Mouse (Mus musculus) forebrain, embryonic 15.5 days (tissue): ENCODE results near the gene Cd164l2. TPM values are rescaled to one million over a fixed set of nuclear protein-coding genes. Genes with fewer than 3 reads are reported as not detected.

Experiments
- ATAC-seq: fragments of 200-750 bp; cut with Nextera tagmentation; replicated peaks from 2 replicates; pipeline ENCODE4 v1.8.0; 2017; ENCODE audit warnings: mild to moderate bottlenecking, moderate TSS enrichment, moderate library complexity
- H3K27ac ChIP-seq: fragments of 300-500 bp; sonication (generic); replicated peaks from 2 replicates; pipeline ENCODE4 v1.5.1; 2015; ENCODE audit warnings: mild to moderate bottlenecking, inconsistent platforms
- H3K27me3 ChIP-seq: fragments of 300-500 bp; sonication (generic); 2 replicates; pipeline ENCODE4 v1.6.1; 2015; ENCODE audit warnings: inconsistent platforms
- H3K36me3 ChIP-seq: fragments of 300-500 bp; sonication (generic); 2 replicates; pipeline ENCODE4 v1.6.1; 2015; ENCODE audit warnings: mild to moderate bottlenecking, inconsistent platforms
- H3K4me1 ChIP-seq: fragments of 300-500 bp; sonication (generic); 2 replicates; pipeline ENCODE4 v1.6.1; 2015; ENCODE audit warnings: inconsistent platforms
- H3K4me2 ChIP-seq: fragments of 300-500 bp; sonication (generic); replicated peaks from 2 replicates; pipeline ENCODE4 v1.6.1; 2015; ENCODE audit warnings: mild to moderate bottlenecking, inconsistent platforms
- H3K4me3 ChIP-seq: fragments of 300-500 bp; sonication (generic); 2 replicates; pipeline ENCODE4 v1.5.1; 2015; ENCODE audit warnings: mild to moderate bottlenecking, inconsistent platforms
- H3K9ac ChIP-seq: fragments of 300-500 bp; sonication (generic); replicated peaks from 2 replicates; pipeline ENCODE4 v1.6.1; 2015; ENCODE audit warnings: mild to moderate bottlenecking, inconsistent platforms
- H3K9me3 ChIP-seq: fragments of 300-500 bp; sonication (generic); 2 replicates; pipeline ENCODE4 v1.6.1; 2016; ENCODE audit warnings: inconsistent platforms
- WGBS: fragments of 180-500 bp; shearing (Covaris S2); methylation state at CpG from one replicate; pipeline ENCODE4 v1.1.7; 2015; ENCODE audit warnings: mixed read lengths; 5-methylcytosine and 5-hydroxymethylcytosine counted together
- polyA plus RNA-seq: library from polyadenylated mRNA; unstranded; fragments of >200 nt; fragmentation: Nextera tagmentation; extraction: Ambion mirVana; gene quantifications from 2 replicates; pipeline ENCODE4 v1.2.1, GENCODE M21; 2015

The Cd164l2 gene
- polyA plus RNA-seq, 1 experiment from 2014 or later = 0.87 TPM

DNA sequence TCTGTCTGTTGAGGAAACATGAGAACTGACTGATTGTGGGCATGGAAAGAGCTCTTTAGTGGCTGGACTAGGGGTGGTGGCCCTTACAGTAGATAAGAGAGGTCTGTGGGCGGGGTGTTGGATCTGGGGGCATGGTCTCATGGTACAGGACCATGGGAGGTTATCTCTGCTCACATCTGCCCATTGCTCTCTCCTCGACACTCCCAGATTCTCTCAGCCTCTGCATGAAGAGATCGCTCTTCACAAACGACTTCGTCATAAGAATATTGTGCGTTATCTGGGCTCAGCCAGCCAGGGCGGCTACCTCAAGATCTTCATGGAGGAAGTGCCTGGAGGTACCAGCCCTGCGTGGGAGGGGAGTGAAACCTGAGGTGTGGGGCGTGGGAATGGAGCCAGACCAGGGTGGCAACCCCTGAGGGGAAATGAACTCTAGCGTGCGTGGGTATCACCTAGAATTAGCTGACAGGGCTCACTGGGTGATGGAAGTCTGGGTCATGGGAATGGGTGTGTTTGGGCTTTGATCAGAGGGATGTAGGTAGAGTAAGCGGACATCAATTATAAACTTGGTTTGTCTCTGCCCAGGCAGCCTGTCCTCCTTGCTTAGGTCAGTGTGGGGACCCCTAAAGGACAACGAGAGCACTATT lies 36.0 kb downstream of the Cd164l2 start:
- Histone ChIP-seq H3K9me3 (no peaks in the 10 kb centered on the region), H3K36me3 (no peaks in the 10 kb centered on the region), H3K4me2 (no peak overlapping the region), H3K9ac (no peak overlapping the region), H3K27me3 (peaks cover 66% of the 10 kb centered on the region), H3K4me1 (peaks cover 13% of the 10 kb centered on the region), H3K27ac (no peak overlapping the region), H3K4me3 (no peak overlapping the region)
- WGBS = 81% methylated on average over 13 of the region's 13 CpGs
- ATAC-seq = no peak

GRCm38 (mm10) chr4:133250609-133251008 lies 38.7 kb downstream of the Cd164l2 start:
- H3K9me3 ChIP-seq = no peaks in the 10 kb centered on the region
- no peak for ATAC-seq
- H3K27me3 ChIP-seq = peaks cover 66% of the 10 kb centered on the region
- peak overlapping the region; percentile 38 for H3K4me3 ChIP-seq
- H3K9ac ChIP-seq = peak overlapping the region; percentile 49
- H3K4me1 ChIP-seq = peaks cover 13% of the 10 kb centered on the region
- 4% methylated on average over 22 of the region's 22 CpGs for WGBS
- peak overlapping the region; percentile 52 for H3K4me2 ChIP-seq
- H3K27ac ChIP-seq = no peak overlapping the region
- H3K36me3 ChIP-seq = no peaks in the 10 kb centered on the region

GRCm38 (mm10) chr4:133251214-133251613 lies 39.3 kb downstream of the Cd164l2 start:
- Histone ChIP-seq H3K27ac (no peak overlapping the region), H3K36me3 (no peaks in the 10 kb centered on the region), H3K9me3 (no peaks in the 10 kb centered on the region), H3K4me3 (peak overlapping the region; percentile 38), H3K27me3 (peaks cover 64% of the 10 kb centered on the region), H3K4me1 (peaks cover 13% of the 10 kb centered on the region), H3K4me2 (peak overlapping the region; percentile 52), H3K9ac (peak overlapping the region; percentile 49)
- no peak for ATAC-seq
- 1% methylated on average over 30 of the region's 31 CpGs for WGBS

GRCm38 (mm10) chr4:133252089-133252488 lies 40.2 kb downstream of the Cd164l2 start:
- Histone ChIP-seq H3K36me3 (no peaks in the 10 kb centered on the region), H3K27me3 (peaks cover 60% of the 10 kb centered on the region), H3K27ac (no peak overlapping the region), H3K9me3 (no peaks in the 10 kb centered on the region), H3K4me1 (peaks cover 13% of the 10 kb centered on the region), H3K4me3 (no peak overlapping the region), H3K9ac (no peak overlapping the region), H3K4me2 (no peak overlapping the region)
- no peak for ATAC-seq
- 37% methylated on average over 4 of the region's 4 CpGs for WGBS

GRCm38 (mm10) chr4:133253412-133253811 lies 41.5 kb downstream of the Cd164l2 start:
- H3K4me3 ChIP-seq = no peak overlapping the region
- H3K4me1 ChIP-seq = peaks cover 13% of the 10 kb centered on the region
- no peak overlapping the region for H3K9ac ChIP-seq
- no peaks in the 10 kb centered on the region for H3K36me3 ChIP-seq
- no peak overlapping the region for H3K4me2 ChIP-seq
- peaks cover 50% of the 10 kb centered on the region for H3K27me3 ChIP-seq
- no peaks in the 10 kb centered on the region for H3K9me3 ChIP-seq
- no peak overlapping the region for H3K27ac ChIP-seq
- ATAC-seq = no peak
- WGBS = 80% methylated on average over 12 of the region's 12 CpGs

GRCm38 (mm10) chr4:133255392-133255791 lies 43.5 kb downstream of the Cd164l2 start:
- Histone ChIP-seq H3K9ac (no peak overlapping the region), H3K4me3 (no peak overlapping the region), H3K4me1 (peaks cover 13% of the 10 kb centered on the region), H3K36me3 (no peaks in the 10 kb centered on the region), H3K4me2 (no peak overlapping the region), H3K9me3 (no peaks in the 10 kb centered on the region), H3K27ac (no peak overlapping the region), H3K27me3 (peaks cover 36% of the 10 kb centered on the region)
- no peak for ATAC-seq
- WGBS = 65% methylated on average over 6 of the region's 6 CpGs

DNA sequence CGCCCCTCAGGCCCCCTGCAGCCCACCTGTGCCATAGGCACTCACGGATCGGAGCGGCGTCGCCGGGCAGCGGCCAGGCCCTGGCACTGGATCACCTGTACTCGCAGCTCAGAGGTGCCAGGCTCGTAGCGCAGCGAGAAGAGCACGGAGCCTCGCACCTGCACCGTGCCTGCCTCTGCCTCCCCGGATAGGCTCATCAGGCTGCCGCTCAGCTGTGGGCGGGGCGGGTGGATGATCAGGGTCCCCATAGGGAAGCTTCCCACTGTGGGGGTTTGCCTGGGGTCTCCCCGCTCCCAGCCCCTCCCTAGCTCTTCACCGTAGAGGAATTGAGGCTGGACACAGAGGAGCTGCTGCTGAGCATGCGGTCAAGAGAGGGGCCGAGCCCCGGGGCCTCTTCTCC lies 44.9 kb downstream of the Cd164l2 start:
- Histone ChIP-seq H3K4me3 (no peak overlapping the region), H3K9ac (no peak overlapping the region), H3K4me1 (no peaks in the 10 kb centered on the region), H3K4me2 (no peak overlapping the region), H3K9me3 (no peaks in the 10 kb centered on the region), H3K27me3 (peaks cover 21% of the 10 kb centered on the region), H3K36me3 (no peaks in the 10 kb centered on the region), H3K27ac (no peak overlapping the region)
- ATAC-seq = no peak
- WGBS = 16% methylated on average over 24 of the region's 24 CpGs

- Histone ChIP-seq H3K4me2 (no peak overlapping the region), H3K27me3 (peaks cover 17% of the 10 kb centered on the region), H3K27ac (no peak overlapping the region), H3K9me3 (no peaks in the 10 kb centered on the region), H3K9ac (no peak overlapping the region), H3K36me3 (no peaks in the 10 kb centered on the region), H3K4me1 (no peaks in the 10 kb centered on the region), H3K4me3 (no peak overlapping the region)
- WGBS = 31% methylated on average over 12 of the region's 12 CpGs
- no peak for ATAC-seq
Observed at GRCm38 (mm10) chr4:133257230-133257629, 45.3 kb downstream of the Cd164l2 start.

DNA sequence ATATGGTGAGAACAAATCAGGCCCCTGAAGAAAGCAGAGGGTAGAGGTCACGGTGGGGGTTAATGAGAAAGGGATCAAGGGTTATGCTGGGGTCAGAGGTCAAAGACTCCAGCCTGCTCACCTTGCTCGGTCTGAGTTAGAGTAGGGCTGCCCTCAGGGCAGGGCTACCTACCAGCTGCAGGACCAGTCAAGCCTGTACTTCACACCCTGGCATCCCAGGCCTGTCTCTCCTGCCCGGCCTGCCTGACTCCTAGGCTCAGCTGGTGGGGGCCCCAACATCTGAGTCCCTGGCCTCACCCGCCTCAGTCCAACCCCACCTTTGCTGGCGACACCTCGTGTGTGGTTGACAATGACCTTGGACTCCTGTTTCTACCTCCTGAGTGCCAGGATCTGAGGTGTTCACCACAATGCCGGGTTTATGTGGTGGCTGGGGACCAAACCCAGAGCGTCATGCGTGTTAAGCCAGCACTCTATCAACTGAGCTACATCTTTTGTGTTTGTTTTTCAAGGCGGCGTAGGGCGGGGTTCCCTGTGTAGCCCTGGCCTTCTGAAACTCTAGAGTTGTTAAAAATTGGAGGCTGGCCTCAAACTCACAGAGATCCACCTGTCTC lies 46.0 kb downstream of the Cd164l2 start:
- ATAC-seq = no peak
- H3K9me3 ChIP-seq = no peaks in the 10 kb centered on the region

GRCm38 (mm10) chr4:133261641-133262374 lies 49.9 kb downstream of the Cd164l2 start:
- H3K9ac ChIP-seq = no peak overlapping the region
- no peak overlapping the region for H3K4me3 ChIP-seq
- no peaks in the 10 kb centered on the region for H3K9me3 ChIP-seq
- ATAC-seq = no peak
- H3K27me3 ChIP-seq = no peaks in the 10 kb centered on the region
- no peaks in the 10 kb centered on the region for H3K4me1 ChIP-seq
- 48% methylated on average over 10 of the region's 10 CpGs for WGBS
- peaks cover 33% of the 10 kb centered on the region for H3K36me3 ChIP-seq
- H3K4me2 ChIP-seq = no peak overlapping the region
- no peak overlapping the region for H3K27ac ChIP-seq

More for the DNA sequence above, 46.0 kb downstream of the Cd164l2 start:
- Histone ChIP-seq H3K9ac (no peak overlapping the region), H3K4me2 (no peak overlapping the region), H3K27ac (no peak overlapping the region), H3K36me3 (no peaks in the 10 kb centered on the region), H3K27me3 (peaks cover 11% of the 10 kb centered on the region), H3K4me3 (no peak overlapping the region), H3K4me1 (no peaks in the 10 kb centered on the region)
- WGBS = 80% methylated on average over 12 of the region's 12 CpGs

- WGBS = 68% methylated on average over 7 of the region's 7 CpGs
Observed at GRCm38 (mm10) chr4:133262375-133262765, 50.4 kb downstream of the Cd164l2 start.

GRCm38 (mm10) chr4:133262882-133263281 lies 51.0 kb downstream of the Cd164l2 start, which contains the start of gene Sytl1:
Sytl1 (minus strand) TSS chr4:133263113.
- H3K4me2 ChIP-seq = no peak within 1 kb of the TSS
- no peak for ATAC-seq
- H3K9ac ChIP-seq = no peak within 1 kb of the TSS
- no peaks in the 10 kb centered on the region for H3K9me3 ChIP-seq
- H3K27ac ChIP-seq = no peak within 1 kb of the TSS
- no peak within 1 kb of the TSS for H3K4me3 ChIP-seq
- no peaks in the 10 kb centered on the region for H3K4me1 ChIP-seq
- H3K27me3 ChIP-seq = no peaks in the 10 kb centered on the region
- H3K36me3 ChIP-seq = peaks cover 42% of the 10 kb centered on the region
- WGBS = 42% methylated on average over 7 of the region's 7 CpGs

More at GRCm38 (mm10) chr4:133262375-133262765, 50.4 kb downstream of the Cd164l2 start:
- H3K9ac ChIP-seq = no peak overlapping the region
- H3K27ac ChIP-seq = no peak overlapping the region
- H3K9me3 ChIP-seq = no peaks in the 10 kb centered on the region
- H3K4me3 ChIP-seq = no peak overlapping the region
- H3K36me3 ChIP-seq = peaks cover 37% of the 10 kb centered on the region
- no peaks in the 10 kb centered on the region for H3K4me1 ChIP-seq
- ATAC-seq = no peak
- no peak overlapping the region for H3K4me2 ChIP-seq
- H3K27me3 ChIP-seq = no peaks in the 10 kb centered on the region
